7 mouse cellular contexts compared by ENCODE assay signal in the genomic region with DNA sequence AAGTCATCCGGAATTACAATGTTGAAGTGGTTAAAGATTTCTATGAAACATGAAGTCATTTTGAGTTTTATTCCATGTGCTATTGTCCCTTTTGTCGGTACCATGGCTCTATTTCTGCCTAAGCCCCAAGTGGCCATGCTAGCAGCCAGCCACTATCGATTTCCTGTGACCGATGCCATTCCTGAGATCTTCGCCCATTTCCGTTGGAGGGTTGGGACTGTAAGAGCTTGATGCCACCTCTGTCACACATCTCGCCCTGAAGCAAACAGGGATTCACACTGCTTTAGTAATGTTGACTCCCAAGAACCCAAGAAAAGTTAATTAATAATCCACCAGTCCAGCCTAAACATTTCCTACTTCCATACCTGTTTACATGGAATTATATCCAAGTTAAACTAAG. TPM values are rescaled to one million over a fixed set of nuclear protein-coding genes. Genes with fewer than 3 reads are reported as not detected.
DNase-seq lines count a peak whose midpoint lies in the region; ATAC-seq lines count a peak whose summit lies in the region.

No protein-coding gene starts in this region.

- peak overlapping the region; percentile 29; the same call in 1 of the 2 replicates for H3K4me3 ChIP-seq in lung, embryonic 16.5 days (ENCODE audit: low read length)
- H3K4me3 ChIP-seq in embryonic facial prominence, embryonic 15.5 days (replicated peaks), result peak overlapping the region; percentile 19
- H3K4me3 ChIP-seq in limb, embryonic 13.5 days, result peak overlapping the region; percentile 99
- peak overlapping the region; percentile 12 for H3K4me3 ChIP-seq in stomach, embryonic 15.5 days (replicated peaks)

- H3K27me3 ChIP-seq in lung, embryonic 16.5 days (ENCODE audit: control insufficient read depth, insufficient read depth, low read depth, low read length), result no peaks in the 10 kb centered on the region
- H3K27me3 ChIP-seq in embryonic facial prominence, embryonic 15.5 days, result no peaks in the 10 kb centered on the region
- no peaks in the 10 kb centered on the region for H3K27me3 ChIP-seq in limb, embryonic 13.5 days
- H3K27me3 ChIP-seq in stomach, embryonic 15.5 days (replicated peaks), result no peaks in the 10 kb centered on the region

- no peaks in the 10 kb centered on the region for H3K9me3 ChIP-seq in lung, embryonic 16.5 days (ENCODE audit: control insufficient read depth, low read length)
- no peaks in the 10 kb centered on the region for H3K9me3 ChIP-seq in embryonic facial prominence, embryonic 15.5 days (replicated peaks)
- H3K9me3 ChIP-seq in limb, embryonic 13.5 days, result no peaks in the 10 kb centered on the region
- no peaks in the 10 kb centered on the region for H3K9me3 ChIP-seq in stomach, embryonic 15.5 days

- DNase-seq in lung, postnatal 14 days, result no peak
- DNase-seq in cerebellum, adult 9-11 months, result no peak
- DNase-seq in thymus, postnatal 25 days, result no peak

- peak overlapping the region; percentile 45; the same call in 1 of the 2 replicates for H3K9ac ChIP-seq in lung, embryonic 16.5 days (ENCODE audit: low read length)
- no peak overlapping the region for H3K9ac ChIP-seq in embryonic facial prominence, embryonic 15.5 days
- H3K9ac ChIP-seq in limb, embryonic 13.5 days, result 0 out of 2 replicates have a peak overlapping the region, but pooled peaks have one; percentile 46
- H3K9ac ChIP-seq in stomach, embryonic 15.5 days, result no peak overlapping the region

- H3K36me3 ChIP-seq in lung, embryonic 16.5 days (ENCODE audit: control insufficient read depth, insufficient read depth, low read length), result peaks cover 24% of the 10 kb centered on the region
- H3K36me3 ChIP-seq in embryonic facial prominence, embryonic 15.5 days, result peaks cover 36% of the 10 kb centered on the region
- peaks cover 41% of the 10 kb centered on the region for H3K36me3 ChIP-seq in limb, embryonic 13.5 days
- peaks cover 13% of the 10 kb centered on the region; the same call in 1 of the 2 replicates for H3K36me3 ChIP-seq in stomach, embryonic 15.5 days

- no peak for ATAC-seq in lung, embryonic 16.5 days (ENCODE audit: low read depth)
- ATAC-seq in embryonic facial prominence, embryonic 15.5 days (ENCODE audit: insufficient number of reproducible peaks, low FRiP score, low TSS enrichment, low read depth), result no peak
- no peak for ATAC-seq in limb, embryonic 13.5 days (ENCODE audit: low FRiP score, low read depth)
- no peak for ATAC-seq in stomach, embryonic 15.5 days (ENCODE audit: insufficient read depth, low FRiP score, low read depth)

- H3K4me1 ChIP-seq in lung, embryonic 16.5 days (replicated peaks; ENCODE audit: control insufficient read depth, insufficient read depth, low read length), result peaks cover 14% of the 10 kb centered on the region
- H3K4me1 ChIP-seq in embryonic facial prominence, embryonic 15.5 days, result peaks cover 23% of the 10 kb centered on the region
- peaks cover 27% of the 10 kb centered on the region for H3K4me1 ChIP-seq in limb, embryonic 13.5 days
- peaks cover 22% of the 10 kb centered on the region for H3K4me1 ChIP-seq in stomach, embryonic 15.5 days

- no peak overlapping the region for H3K27ac ChIP-seq in lung, embryonic 16.5 days (ENCODE audit: low read length)
- H3K27ac ChIP-seq in embryonic facial prominence, embryonic 15.5 days (replicated peaks), result no peak overlapping the region
- H3K27ac ChIP-seq in limb, embryonic 13.5 days, result no peak overlapping the region
- no peak overlapping the region for H3K27ac ChIP-seq in stomach, embryonic 15.5 days

- WGBS in lung, embryonic 16.5 days, result 74% methylated on average over 7 of the region's 7 CpGs
- 62% methylated on average over 7 of the region's 7 CpGs for WGBS in embryonic facial prominence, embryonic 15.5 days
- WGBS in limb, embryonic 13.5 days, result 83% methylated on average over 7 of the region's 7 CpGs
- WGBS in stomach, embryonic 15.5 days, result 75% methylated on average over 7 of the region's 7 CpGs

- peak overlapping the region; percentile 68 for H3K4me2 ChIP-seq in lung, embryonic 16.5 days (ENCODE audit: low read depth, low read length)
- H3K4me2 ChIP-seq in embryonic facial prominence, embryonic 15.5 days (replicated peaks), result peak overlapping the region; percentile 60
- H3K4me2 ChIP-seq in limb, embryonic 13.5 days (replicated peaks), result peak overlapping the region; percentile 83
- H3K4me2 ChIP-seq in stomach, embryonic 15.5 days, result peak overlapping the region; percentile 71

RNA-seq across cellular contexts. Expression of gene Rbm39, which starts 2.4 kb away (rescaled TPM):
- polyA plus RNA-seq in lung, embryonic 16.5 days (2015; fragmentation: Nextera tagmentation; extraction: Ambion mirVana), result 628 and 645 TPM in 2 replicates
- 643 and 665 TPM in 2 replicates for polyA plus RNA-seq in embryonic facial prominence, embryonic 15.5 days (2015; fragmentation: Nextera tagmentation; extraction: Ambion mirVana)
- 818 and 841 TPM in 2 replicates for polyA plus RNA-seq in limb, embryonic 13.5 days (2015; fragmentation: Nextera tagmentation; extraction: Ambion mirVana)
- polyA plus RNA-seq in stomach, embryonic 15.5 days (2015; fragmentation: Nextera tagmentation; extraction: Ambion mirVana), result 585 and 589 TPM in 2 replicates

RNA-seq across cellular contexts. Expression of gene Phf20, which starts 18.6 kb away (rescaled TPM):
- 62.8 and 70.6 TPM in 2 replicates for polyA plus RNA-seq in lung, embryonic 16.5 days (2015; fragmentation: Nextera tagmentation; extraction: Ambion mirVana)
- polyA plus RNA-seq in embryonic facial prominence, embryonic 15.5 days (2015; fragmentation: Nextera tagmentation; extraction: Ambion mirVana), result 72.1 and 85.8 TPM in 2 replicates
- 91.7 and 94.0 TPM in 2 replicates for polyA plus RNA-seq in limb, embryonic 13.5 days (2015; fragmentation: Nextera tagmentation; extraction: Ambion mirVana)
- 55.5 and 69.4 TPM in 2 replicates for polyA plus RNA-seq in stomach, embryonic 15.5 days (2015; fragmentation: Nextera tagmentation; extraction: Ambion mirVana)

RNA-seq across cellular contexts. Expression of gene Nfs1, which starts 33.7 kb away (rescaled TPM):
- polyA plus RNA-seq in lung, embryonic 16.5 days (2015; fragmentation: Nextera tagmentation; extraction: Ambion mirVana), result 41.0 and 43.6 TPM in 2 replicates
- polyA plus RNA-seq in embryonic facial prominence, embryonic 15.5 days (2015; fragmentation: Nextera tagmentation; extraction: Ambion mirVana), result 42.0 and 44.1 TPM in 2 replicates
- 36.1 and 36.6 TPM in 2 replicates for polyA plus RNA-seq in limb, embryonic 13.5 days (2015; fragmentation: Nextera tagmentation; extraction: Ambion mirVana)
- 50.0 and 54.2 TPM in 2 replicates for polyA plus RNA-seq in stomach, embryonic 15.5 days (2015; fragmentation: Nextera tagmentation; extraction: Ambion mirVana)

RNA-seq across cellular contexts. Expression of gene Romo1, which starts 33.8 kb away (rescaled TPM):
- 338 and 368 TPM in 2 replicates for polyA plus RNA-seq in lung, embryonic 16.5 days (2015; fragmentation: Nextera tagmentation; extraction: Ambion mirVana)
- 389 and 403 TPM in 2 replicates for polyA plus RNA-seq in embryonic facial prominence, embryonic 15.5 days (2015; fragmentation: Nextera tagmentation; extraction: Ambion mirVana)
- polyA plus RNA-seq in limb, embryonic 13.5 days (2015; fragmentation: Nextera tagmentation; extraction: Ambion mirVana), result 382 and 393 TPM in 2 replicates
- polyA plus RNA-seq in stomach, embryonic 15.5 days (2015; fragmentation: Nextera tagmentation; extraction: Ambion mirVana), result 350 and 376 TPM in 2 replicates

RNA-seq across cellular contexts. Expression of gene Gm28036, which starts 50.8 kb away (rescaled TPM):
- polyA plus RNA-seq in lung, embryonic 16.5 days (2015; fragmentation: Nextera tagmentation; extraction: Ambion mirVana), result 20.7 and 21.4 TPM in 2 replicates
- polyA plus RNA-seq in embryonic facial prominence, embryonic 15.5 days (2015; fragmentation: Nextera tagmentation; extraction: Ambion mirVana), result 17.0 and 17.2 TPM in 2 replicates
- 15.4 and 20.3 TPM in 2 replicates for polyA plus RNA-seq in limb, embryonic 13.5 days (2015; fragmentation: Nextera tagmentation; extraction: Ambion mirVana)
- polyA plus RNA-seq in stomach, embryonic 15.5 days (2015; fragmentation: Nextera tagmentation; extraction: Ambion mirVana), result 12.6 and 12.9 TPM in 2 replicates

Comparison
In these comparisons a context has a peak if more than half of its experiments do, and no peak if none do; other contexts are left out.
1. H3K4me3 ChIP-seq: peak in every context shown above with its lines; median percentile 99 in limb, embryonic 13.5 days; 29 in lung, embryonic 16.5 days; 19 in embryonic facial prominence, embryonic 15.5 days; 12 in stomach, embryonic 15.5 days.
2. H3K9ac ChIP-seq: peak in lung, embryonic 16.5 days (single experiment) and limb, embryonic 13.5 days (single experiment); none in embryonic facial prominence, embryonic 15.5 days (single experiment) and stomach, embryonic 15.5 days (single experiment).
3. Peak in every context shown above with its lines, with median percentiles within 50 percentile points of each other: H3K4me2 ChIP-seq.